Mouse (Mus musculus): ENCODE data around the gene Tagln3. TPM values are rescaled to one million over a fixed set of nuclear protein-coding genes. Genes with fewer than 3 reads are reported as not detected.

The Tagln3 gene
- polyA plus RNA-seq, 1 experiment, result 808 TPM

DNA sequence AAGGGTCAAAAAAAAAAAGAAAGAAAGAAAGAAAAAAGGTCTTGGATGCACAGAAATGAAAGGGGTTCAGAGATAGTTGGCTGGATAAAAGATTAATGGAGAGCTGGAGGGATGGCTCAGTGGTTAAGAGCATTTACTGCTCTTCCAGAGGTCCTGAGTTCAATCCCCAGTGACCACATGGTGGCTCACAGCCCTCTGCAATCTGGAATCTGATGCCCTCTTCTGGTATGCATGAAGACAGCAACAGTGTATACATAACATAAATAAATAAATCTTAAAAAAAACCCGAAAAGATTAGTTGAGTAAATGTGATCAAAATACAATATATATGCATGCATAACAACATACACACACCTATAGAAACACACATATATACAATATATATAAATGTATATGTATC is 37.0 kb upstream of the Tagln3 start:
- DNase-seq, result no peak
- Histone ChIP-seq H3K27me3 (ENCODE audit: control insufficient read depth, insufficient read depth, low read length) (no peaks in the 10 kb centered on the region), H3K4me3 (replicated peaks; ENCODE audit: insufficient read depth, low read depth, low read length) (no peak overlapping the region), H3K27ac (ENCODE audit: insufficient read depth, low read length) (no peak overlapping the region), H3K4me1 (ENCODE audit: control insufficient read depth, insufficient read depth, low read length) (no peaks in the 10 kb centered on the region)
- 85% methylated on average over 1 of the region's 1 CpGs for WGBS
- TF ChIP-seq CTCF (IDR thresholded peaks at IDR 0.05; ENCODE audit: borderline replicate concordance, insufficient read depth, low read depth, low read length), result no peak
- no peak for TF ChIP-seq POLR2A (IDR thresholded peaks at IDR 0.05; ENCODE audit: borderline replicate concordance, insufficient read depth, low read length)

GRCm38 (mm10) chr16:45758726-45759269 is 34.4 kb upstream of the Tagln3 start:
- Histone ChIP-seq H3K4me1 (ENCODE audit: control insufficient read depth, insufficient read depth, low read length) (no peaks in the 10 kb centered on the region), H3K4me3 (replicated peaks; ENCODE audit: insufficient read depth, low read depth, low read length) (no peak overlapping the region), H3K27me3 (ENCODE audit: control insufficient read depth, insufficient read depth, low read length) (no peaks in the 10 kb centered on the region), H3K27ac (ENCODE audit: insufficient read depth, low read length) (no peak overlapping the region)
- DNase-seq, result no peak
- WGBS, result 80% methylated on average over 9 of the region's 9 CpGs
- no peak for TF ChIP-seq POLR2A (IDR thresholded peaks at IDR 0.05; ENCODE audit: borderline replicate concordance, insufficient read depth, low read length)
- no peak for TF ChIP-seq CTCF (IDR thresholded peaks at IDR 0.05; ENCODE audit: borderline replicate concordance, insufficient read depth, low read depth, low read length)

- 86% methylated on average over 12 of the region's 12 CpGs for WGBS
Observed at GRCm38 (mm10) chr16:45757421-45758078, 33.1 kb upstream of the Tagln3 start.

DNA sequence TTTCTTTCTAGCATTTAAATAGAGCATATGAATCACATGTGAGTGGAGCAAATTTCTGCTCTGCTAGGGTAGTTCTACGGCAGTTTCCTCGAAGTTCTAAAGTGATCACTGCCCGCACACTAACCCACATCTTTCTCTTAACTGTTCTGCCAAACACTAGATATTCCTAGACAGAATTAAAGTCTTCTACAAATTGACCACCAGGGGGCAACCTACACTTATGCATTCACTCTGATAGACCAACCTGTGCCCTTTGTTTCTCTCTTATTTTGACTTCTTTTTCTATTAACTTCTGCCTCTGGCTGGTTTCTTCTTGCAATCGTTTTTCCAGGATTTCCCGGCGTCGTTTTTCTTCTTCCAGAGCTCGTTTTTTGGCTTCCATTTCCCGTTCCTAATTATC is 32.4 kb upstream of the Tagln3 start:
- peak in 1 of 2 experiments; percentile 67 for DNase-seq
- WGBS, result 24% methylated on average over 9 of the region's 9 CpGs
- no peaks in the 10 kb centered on the region for H3K4me1 ChIP-seq (ENCODE audit: control insufficient read depth, insufficient read depth, low read length)
- no peaks in the 10 kb centered on the region for H3K27me3 ChIP-seq (ENCODE audit: control insufficient read depth, insufficient read depth, low read length)
- TF ChIP-seq POLR2A (IDR thresholded peaks at IDR 0.05; ENCODE audit: borderline replicate concordance, insufficient read depth, low read length), result no peak
- TF ChIP-seq CTCF (IDR thresholded peaks at IDR 0.05; ENCODE audit: borderline replicate concordance, insufficient read depth, low read depth, low read length), result peak; percentile 35; the same call in 1 of the 2 replicates
- no peak overlapping the region for H3K4me3 ChIP-seq (replicated peaks; ENCODE audit: insufficient read depth, low read depth, low read length)
- H3K27ac ChIP-seq (ENCODE audit: insufficient read depth, low read length), result no peak overlapping the region

More at GRCm38 (mm10) chr16:45757421-45758078, 33.1 kb upstream of the Tagln3 start:
- DNase-seq, result no peak
- H3K27ac ChIP-seq (ENCODE audit: insufficient read depth, low read length), result no peak overlapping the region
- H3K4me1 ChIP-seq (ENCODE audit: control insufficient read depth, insufficient read depth, low read length), result no peaks in the 10 kb centered on the region
- no peaks in the 10 kb centered on the region for H3K27me3 ChIP-seq (ENCODE audit: control insufficient read depth, insufficient read depth, low read length)
- TF ChIP-seq POLR2A (IDR thresholded peaks at IDR 0.05; ENCODE audit: borderline replicate concordance, insufficient read depth, low read length) (no peak), CTCF (IDR thresholded peaks at IDR 0.05; ENCODE audit: borderline replicate concordance, insufficient read depth, low read depth, low read length) (no peak)
- H3K4me3 ChIP-seq (replicated peaks; ENCODE audit: insufficient read depth, low read depth, low read length), result no peak overlapping the region

GRCm38 (mm10) chr16:45743591-45744144 is 19.3 kb upstream of the Tagln3 start:
- H3K27ac ChIP-seq (ENCODE audit: insufficient read depth, low read length), result no peak overlapping the region
- peak overlapping the region; percentile 10 for H3K4me3 ChIP-seq (replicated peaks; ENCODE audit: insufficient read depth, low read depth, low read length)
- H3K27me3 ChIP-seq (ENCODE audit: control insufficient read depth, insufficient read depth, low read length), result no peaks in the 10 kb centered on the region
- TF ChIP-seq CTCF (IDR thresholded peaks at IDR 0.05; ENCODE audit: borderline replicate concordance, insufficient read depth, low read depth, low read length) (no peak), POLR2A (IDR thresholded peaks at IDR 0.05; ENCODE audit: borderline replicate concordance, insufficient read depth, low read length) (no peak)
- no peaks in the 10 kb centered on the region; the same call in 1 of the 2 replicates for H3K4me1 ChIP-seq (ENCODE audit: control insufficient read depth, insufficient read depth, low read length)
- DNase-seq, result peak in 1 of 2 experiments; percentile 18
- 78% methylated on average over 4 of the region's 4 CpGs for WGBS

DNA sequence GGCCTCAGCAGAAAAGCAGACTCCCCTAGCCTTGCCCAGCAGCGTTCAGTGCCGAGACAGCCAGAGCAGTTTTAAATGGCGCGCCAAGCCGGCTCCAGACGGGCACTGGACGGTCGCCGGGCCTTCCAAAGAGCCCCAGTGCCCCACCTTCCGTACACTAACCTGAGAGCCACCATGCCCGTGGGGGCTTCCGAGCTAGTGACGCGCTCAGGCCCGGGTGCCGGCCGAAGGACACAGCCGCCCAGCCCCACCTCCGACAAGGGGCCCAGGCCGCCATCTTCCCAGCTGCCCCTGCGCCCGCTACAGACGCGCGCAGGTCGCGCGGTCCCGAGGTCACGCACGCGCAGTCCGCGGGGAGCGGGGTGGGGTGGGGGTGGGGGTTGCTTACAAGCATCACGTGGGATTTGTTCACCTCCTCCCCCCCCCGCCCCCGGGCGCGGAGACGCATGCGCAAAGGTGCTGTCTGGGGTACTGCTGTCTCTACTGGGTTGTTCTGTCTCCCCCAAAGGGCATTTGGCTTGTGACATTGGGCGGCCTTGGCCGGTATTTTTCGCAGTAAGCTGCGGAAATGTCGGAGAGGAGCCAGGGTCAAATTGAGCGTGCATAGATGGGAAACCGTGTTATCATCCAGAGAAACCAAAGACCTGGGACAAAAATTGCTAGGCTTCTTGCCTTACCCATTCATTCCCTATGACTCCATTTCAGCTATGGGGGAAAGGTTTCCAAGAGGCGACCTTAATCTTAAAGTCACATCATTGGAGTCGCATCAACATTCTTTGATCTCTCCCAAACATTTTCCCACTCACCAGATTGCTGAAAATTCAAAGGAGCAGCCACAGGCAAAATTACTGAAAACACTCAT is 18.4 kb upstream of the Tagln3 start, which contains the start of gene Abhd10:
Gene Abhd10, minus strand, starts transcription at position 341 of the 862 bp plus-strand sequence.
- DNase-seq, result peak; percentile 97 to 98
- TF ChIP-seq POLR2A (IDR thresholded peaks at IDR 0.05; ENCODE audit: borderline replicate concordance, insufficient read depth, low read length) (peak; percentile 88), CTCF (IDR thresholded peaks at IDR 0.05; ENCODE audit: borderline replicate concordance, insufficient read depth, low read depth, low read length) (no peak)
- Histone ChIP-seq H3K27me3 (ENCODE audit: control insufficient read depth, insufficient read depth, low read length) (no peaks in the 10 kb centered on the region), H3K4me3 (replicated peaks; ENCODE audit: insufficient read depth, low read depth, low read length) (peak within 1 kb of the TSS; percentile 91), H3K4me1 (ENCODE audit: control insufficient read depth, insufficient read depth, low read length) (no peaks in the 10 kb centered on the region; the same call in 1 of the 2 replicates), H3K27ac (ENCODE audit: insufficient read depth, low read length) (peak within 1 kb of the TSS; percentile 83)
- under 1% methylated on average over 51 of the region's 51 CpGs for WGBS

DNA sequence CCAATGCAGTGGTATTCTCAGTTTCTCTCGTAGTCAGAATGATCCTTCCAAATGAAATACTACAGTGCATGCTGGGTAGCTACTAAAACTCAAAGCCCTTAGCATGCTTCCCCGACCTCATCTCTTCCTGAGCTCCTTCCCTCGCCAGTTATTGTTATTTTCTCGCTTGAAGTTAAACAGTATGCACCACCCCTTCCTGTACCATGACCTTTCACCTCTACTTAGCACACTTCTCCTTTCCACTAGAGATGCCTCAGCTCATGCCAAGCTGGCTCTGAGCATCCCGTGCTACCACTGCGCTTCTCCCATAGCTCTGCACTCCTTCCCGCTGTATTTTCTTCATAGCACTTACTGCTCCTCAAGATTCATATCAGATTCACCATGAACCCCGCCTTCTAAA is 13.5 kb upstream of the Tagln3 start:
- WGBS, result 92% methylated on average over 8 of the region's 8 CpGs

More for the DNA sequence above, 13.5 kb upstream of the Tagln3 start:
- no peaks in the 10 kb centered on the region; the same call in 1 of the 2 replicates for H3K4me1 ChIP-seq (ENCODE audit: control insufficient read depth, insufficient read depth, low read length)
- H3K27me3 ChIP-seq (ENCODE audit: control insufficient read depth, insufficient read depth, low read length), result no peaks in the 10 kb centered on the region
- TF ChIP-seq POLR2A (IDR thresholded peaks at IDR 0.05; ENCODE audit: borderline replicate concordance, insufficient read depth, low read length), result no peak
- TF ChIP-seq CTCF (IDR thresholded peaks at IDR 0.05; ENCODE audit: borderline replicate concordance, insufficient read depth, low read depth, low read length), result no peak
- H3K4me3 ChIP-seq (replicated peaks; ENCODE audit: insufficient read depth, low read depth, low read length), result no peak overlapping the region
- no peak for DNase-seq
- H3K27ac ChIP-seq (ENCODE audit: insufficient read depth, low read length), result no peak overlapping the region
